Mouse (Mus musculus) limb, embryonic 13.5 days (tissue): Measurements from ENCODE around the gene Dpf3. TPM values are rescaled to one million over a fixed set of nuclear protein-coding genes. Genes with fewer than 3 reads are reported as not detected.

Experiments
- ATAC-seq: fragments of 200-750 bp; cut with Nextera tagmentation; 2 replicates; pipeline ENCODE4 v1.8.0; 2017; ENCODE audit warnings: low read depth, moderate number of reproducible peaks, moderate TSS enrichment; ENCODE audit not compliant: low FRiP score
- H3K27ac ChIP-seq: fragments of 300-500 bp; sonication (generic); 2 replicates; pipeline ENCODE4 v1.5.1; 2015; ENCODE audit warnings: inconsistent platforms, mild to moderate bottlenecking, moderate library complexity
- H3K27me3 ChIP-seq: fragments of 300-500 bp; sonication (generic); 2 replicates; pipeline ENCODE4 v1.6.1; 2015; ENCODE audit warnings: mild to moderate bottlenecking, inconsistent platforms
- H3K36me3 ChIP-seq: fragments of 300-500 bp; sonication (generic); 2 replicates; pipeline ENCODE4 v1.6.1; 2015; ENCODE audit warnings: inconsistent platforms, mild to moderate bottlenecking, moderate library complexity
- H3K4me1 ChIP-seq: fragments of 300-500 bp; sonication (generic); 2 replicates; pipeline ENCODE4 v1.6.1; 2015; ENCODE audit warnings: inconsistent platforms
- H3K4me2 ChIP-seq: fragments of 300-500 bp; sonication (generic); replicated peaks from 2 replicates; pipeline ENCODE4 v1.6.1; 2015; ENCODE audit warnings: inconsistent platforms, mild to moderate bottlenecking, moderate library complexity
- H3K4me3 ChIP-seq: fragments of 300-500 bp; sonication (generic); 2 replicates; pipeline ENCODE4 v1.5.1; 2015; ENCODE audit warnings: moderate library complexity, mild to moderate bottlenecking, inconsistent platforms
- H3K9ac ChIP-seq: fragments of 300-500 bp; sonication (generic); 2 replicates; pipeline ENCODE4 v1.6.1; 2015; ENCODE audit warnings: mild to moderate bottlenecking, inconsistent platforms
- H3K9me3 ChIP-seq: fragments of 300-500 bp; sonication (generic); 2 replicates; pipeline ENCODE4 v1.6.1; 2016; ENCODE audit warnings: inconsistent platforms
- WGBS: fragments of 180-500 bp; shearing (Covaris S2); methylation state at CpG from one replicate; pipeline ENCODE4 v1.1.7; 2015; 5-methylcytosine and 5-hydroxymethylcytosine counted together
- polyA plus RNA-seq: library from polyadenylated mRNA; unstranded; fragments of >200 nt; fragmentation: Nextera tagmentation; extraction: Ambion mirVana; gene quantifications from 2 replicates; pipeline ENCODE4 v1.2.1, GENCODE M21; 2015

Dpf3 gene
- polyA plus RNA-seq, 1 experiment from 2014 or later = 6.1 TPM

DNA sequence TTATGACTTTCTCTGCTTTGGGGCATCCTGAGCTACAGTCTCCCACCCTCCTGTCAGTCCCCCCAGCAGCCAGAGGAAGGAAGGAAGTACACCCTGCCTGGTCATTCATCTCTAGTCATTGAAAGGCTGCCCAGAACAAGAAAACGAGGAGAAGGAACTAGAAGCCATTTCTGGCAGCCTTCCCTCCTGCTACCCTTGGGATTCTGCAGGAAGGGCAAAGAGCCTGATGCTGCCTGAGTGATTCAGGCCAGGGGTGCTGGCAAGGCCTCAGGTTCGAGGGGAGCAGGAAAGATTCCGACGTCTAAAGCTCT, 144.7 kb downstream of the Dpf3 start:
- Histone ChIP-seq H3K9ac (no peak overlapping the region), H3K27me3 (no peaks in the 10 kb centered on the region), H3K27ac (no peak overlapping the region), H3K4me2 (no peak overlapping the region), H3K4me1 (0 out of 2 replicates have a peak, but pooled peaks cover 4% of the 10 kb centered on the region), H3K36me3 (no peaks in the 10 kb centered on the region), H3K4me3 (no peak overlapping the region), H3K9me3 (no peaks in the 10 kb centered on the region)
- no peak for ATAC-seq
- WGBS = 62% methylated on average over 4 of the region's 4 CpGs

DNA sequence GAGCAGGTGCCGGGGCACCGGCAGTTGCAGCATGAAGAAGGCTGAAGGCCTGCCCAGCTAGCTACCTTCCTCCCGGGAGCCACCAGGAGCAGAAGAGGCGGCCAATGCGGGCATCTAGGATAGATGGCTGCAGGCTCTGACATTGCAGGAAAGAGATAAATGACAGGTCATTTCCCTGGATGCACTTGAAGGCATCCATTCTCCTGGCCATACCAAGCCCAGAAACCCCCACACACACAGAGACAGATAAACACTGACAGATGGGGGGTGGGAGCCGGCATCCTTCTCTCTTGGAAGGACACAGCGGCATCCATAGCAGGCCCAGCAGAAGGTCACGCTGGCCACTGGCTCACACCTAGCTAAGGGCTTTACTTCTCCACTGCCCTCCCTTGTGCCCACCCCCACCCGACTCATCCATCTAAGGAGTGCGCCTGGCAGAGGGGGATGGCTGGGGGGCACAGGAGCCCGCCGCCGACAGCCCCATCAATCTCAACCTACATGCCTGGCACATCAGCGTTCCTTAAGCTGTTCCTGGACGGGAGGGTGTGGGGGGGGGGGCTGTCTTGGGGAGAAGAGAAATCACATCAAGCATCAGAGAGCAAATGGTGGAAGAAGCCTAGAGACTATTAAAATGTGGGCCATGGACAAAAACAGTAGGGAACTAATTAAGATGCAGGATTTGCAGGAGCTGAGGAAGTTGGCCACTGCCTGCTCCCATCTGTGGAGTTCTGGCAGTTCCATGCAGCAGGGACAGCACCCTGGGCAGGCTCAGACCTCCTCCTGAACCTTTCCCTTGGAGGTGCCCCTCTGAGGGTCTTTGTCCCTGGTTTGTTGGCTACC, 145.3 kb downstream of the Dpf3 start:
- H3K4me1 ChIP-seq = 0 out of 2 replicates have a peak, but pooled peaks cover 4% of the 10 kb centered on the region
- no peaks in the 10 kb centered on the region for H3K27me3 ChIP-seq
- H3K4me3 ChIP-seq = no peak overlapping the region
- no peaks in the 10 kb centered on the region for H3K9me3 ChIP-seq
- no peak overlapping the region for H3K9ac ChIP-seq
- no peak overlapping the region for H3K4me2 ChIP-seq
- H3K36me3 ChIP-seq = no peaks in the 10 kb centered on the region
- 57% methylated on average over 15 of the region's 15 CpGs for WGBS
- no peak overlapping the region for H3K27ac ChIP-seq
- ATAC-seq = no peak

DNA sequence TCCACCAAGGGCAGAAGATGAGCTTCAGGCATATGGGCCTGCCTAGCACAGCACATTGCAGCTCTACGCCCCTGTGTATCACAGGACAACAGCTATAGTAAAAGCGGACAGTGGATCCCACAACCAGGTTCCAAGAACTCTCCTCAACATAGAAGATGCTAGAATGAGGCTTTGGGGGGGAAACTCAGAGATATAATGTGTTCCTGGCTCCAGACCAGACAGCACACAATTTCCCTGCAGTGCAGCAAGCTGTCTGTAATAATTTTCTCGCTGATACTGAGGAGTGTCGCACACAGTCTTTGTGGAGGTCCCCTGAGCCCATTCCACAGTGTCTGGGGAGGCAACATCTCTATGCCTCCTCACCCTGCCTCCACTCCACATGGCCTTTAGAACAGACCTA, 146.6 kb downstream of the Dpf3 start:
- Histone ChIP-seq H3K4me2 (no peak overlapping the region), H3K9me3 (no peaks in the 10 kb centered on the region), H3K4me1 (peaks cover 8% of the 10 kb centered on the region; the same call in 1 of the 2 replicates), H3K27me3 (no peaks in the 10 kb centered on the region), H3K36me3 (no peaks in the 10 kb centered on the region), H3K9ac (no peak overlapping the region), H3K27ac (no peak overlapping the region), H3K4me3 (no peak overlapping the region)
- ATAC-seq = no peak
- 89% methylated on average over 4 of the region's 4 CpGs for WGBS

DNA sequence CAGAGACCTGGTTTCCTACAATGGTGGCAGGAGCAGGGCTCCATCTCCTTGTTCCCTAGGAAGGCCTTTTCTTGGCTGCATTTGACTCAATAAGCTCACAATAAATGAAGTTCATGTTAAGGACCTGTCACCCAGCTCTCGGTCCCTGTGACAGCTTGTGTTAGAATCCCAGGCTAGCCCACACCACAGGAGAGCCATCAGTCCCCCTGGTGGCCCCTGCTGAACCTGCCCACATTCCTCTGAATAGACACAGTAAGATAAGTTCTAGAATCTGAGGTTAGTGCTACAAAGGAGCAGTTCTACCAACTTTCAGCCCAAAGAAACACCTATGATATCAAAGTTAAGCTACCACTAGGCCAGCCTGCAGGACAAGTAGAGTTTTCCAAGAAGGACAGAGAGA, 149.2 kb downstream of the Dpf3 start:
- no peaks in the 10 kb centered on the region for H3K9me3 ChIP-seq
- H3K4me3 ChIP-seq = no peak overlapping the region
- H3K9ac ChIP-seq = no peak overlapping the region
- no peaks in the 10 kb centered on the region for H3K27me3 ChIP-seq
- peaks cover 8% of the 10 kb centered on the region; the same call in 1 of the 2 replicates for H3K4me1 ChIP-seq
- no peaks in the 10 kb centered on the region for H3K36me3 ChIP-seq
- ATAC-seq = no peak
- no peak overlapping the region for H3K4me2 ChIP-seq
- no peak overlapping the region for H3K27ac ChIP-seq
- WGBS = 77% methylated on average over 1 of the region's 1 CpGs

- no peaks in the 10 kb centered on the region for H3K9me3 ChIP-seq
- no peak overlapping the region for H3K4me2 ChIP-seq
- no peak overlapping the region for H3K27ac ChIP-seq
- 48% methylated on average over 7 of the region's 7 CpGs for WGBS
- no peak overlapping the region for H3K4me3 ChIP-seq
- no peak for ATAC-seq
- H3K4me1 ChIP-seq = peaks cover 5% of the 10 kb centered on the region; the same call in 1 of the 2 replicates
- H3K27me3 ChIP-seq = no peaks in the 10 kb centered on the region
- no peaks in the 10 kb centered on the region for H3K36me3 ChIP-seq
- no peak overlapping the region for H3K9ac ChIP-seq
These were observed 149.8 kb downstream of the Dpf3 start for GRCm38 (mm10) chr12:83337776-83338149.

- no peak overlapping the region for H3K4me2 ChIP-seq
- H3K9me3 ChIP-seq = no peaks in the 10 kb centered on the region
- no peaks in the 10 kb centered on the region for H3K36me3 ChIP-seq
- ATAC-seq = no peak
- no peak overlapping the region for H3K4me3 ChIP-seq
- whole genome bisulfite sequencing = 19% methylated on average over 13 of the region's 13 CpGs
- no peaks in the 10 kb centered on the region for H3K27me3 ChIP-seq
- H3K4me1 ChIP-seq = peaks cover 3% of the 10 kb centered on the region; the same call in 1 of the 2 replicates
- H3K27ac ChIP-seq = no peak overlapping the region
- H3K9ac ChIP-seq = no peak overlapping the region
These were observed 150.3 kb downstream of the Dpf3 start for GRCm38 (mm10) chr12:83337077-83337775.

- H3K4me3 ChIP-seq = no peak overlapping the region
- no peak overlapping the region for H3K4me2 ChIP-seq
- no peak overlapping the region for H3K27ac ChIP-seq
- no peaks in the 10 kb centered on the region for H3K27me3 ChIP-seq
- no peak overlapping the region for H3K9ac ChIP-seq
- H3K36me3 ChIP-seq = no peaks in the 10 kb centered on the region
- 82% methylated on average over 7 of the region's 7 CpGs for WGBS
- peaks cover 10% of the 10 kb centered on the region for H3K4me1 ChIP-seq
- H3K9me3 ChIP-seq = no peaks in the 10 kb centered on the region
- ATAC-seq = no peak
These were observed 157.5 kb downstream of the Dpf3 start for GRCm38 (mm10) chr12:83330056-83330455.

DNA sequence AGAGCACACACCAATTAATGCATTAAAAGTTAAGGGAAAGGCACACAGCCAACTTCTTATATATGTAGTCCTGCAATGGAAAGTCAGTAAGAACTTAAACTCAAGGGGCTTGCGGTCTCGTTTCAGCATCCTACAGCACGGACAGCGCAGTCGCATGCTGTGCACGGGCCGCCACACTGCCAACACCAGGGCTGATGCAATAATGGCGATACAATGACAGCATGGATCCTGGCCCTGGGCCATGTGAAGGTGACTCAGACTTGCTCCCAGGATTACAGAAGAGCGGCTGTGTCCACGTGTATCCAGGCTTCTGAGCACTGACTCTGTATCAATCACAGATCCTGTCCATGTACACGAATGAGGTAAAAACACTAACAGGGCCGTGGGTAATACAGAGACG, 158.6 kb downstream of the Dpf3 start:
- Histone ChIP-seq H3K9ac (no peak overlapping the region), H3K27me3 (no peaks in the 10 kb centered on the region), H3K27ac (no peak overlapping the region), H3K4me2 (no peak overlapping the region), H3K9me3 (no peaks in the 10 kb centered on the region), H3K4me1 (peaks cover 10% of the 10 kb centered on the region), H3K4me3 (no peak overlapping the region), H3K36me3 (no peaks in the 10 kb centered on the region)
- WGBS = 79% methylated on average over 13 of the region's 13 CpGs
- ATAC-seq = no peak

GRCm38 (mm10) chr12:83328491-83328890, 159.0 kb downstream of the Dpf3 start:
- Histone ChIP-seq H3K27ac (no peak overlapping the region), H3K9ac (no peak overlapping the region), H3K4me1 (peaks cover 10% of the 10 kb centered on the region), H3K4me2 (no peak overlapping the region), H3K36me3 (no peaks in the 10 kb centered on the region), H3K27me3 (no peaks in the 10 kb centered on the region), H3K9me3 (no peaks in the 10 kb centered on the region), H3K4me3 (no peak overlapping the region)
- 52% methylated on average over 4 of the region's 4 CpGs for WGBS
- ATAC-seq = no peak

DNA sequence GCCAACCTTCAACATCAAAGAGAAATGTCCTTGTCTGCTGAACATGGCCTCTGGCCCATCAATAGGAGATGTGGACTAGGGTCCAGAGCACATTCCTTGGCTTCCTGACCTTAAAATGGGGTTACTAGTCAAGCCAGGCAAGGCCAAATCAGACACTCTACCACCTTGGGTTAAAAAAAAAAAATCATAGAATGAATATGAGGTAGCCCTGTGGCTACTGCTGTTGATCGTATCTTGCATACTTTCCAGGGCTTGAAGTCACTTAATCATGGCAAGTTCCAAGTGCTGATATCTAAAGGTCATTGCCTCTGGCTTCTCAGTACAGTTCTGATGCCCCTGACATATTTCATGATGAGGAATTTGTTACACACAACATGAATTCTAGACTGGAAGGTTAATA, 160.1 kb downstream of the Dpf3 start:
- H3K4me3 ChIP-seq = no peak overlapping the region
- no peak overlapping the region for H3K27ac ChIP-seq
- H3K9me3 ChIP-seq = no peaks in the 10 kb centered on the region
- H3K36me3 ChIP-seq = no peaks in the 10 kb centered on the region
- no peak overlapping the region for H3K4me2 ChIP-seq
- H3K27me3 ChIP-seq = no peaks in the 10 kb centered on the region
- no peak for ATAC-seq
- WGBS = 82% methylated on average over 1 of the region's 1 CpGs
- H3K4me1 ChIP-seq = peaks cover 10% of the 10 kb centered on the region
- H3K9ac ChIP-seq = no peak overlapping the region

DNA sequence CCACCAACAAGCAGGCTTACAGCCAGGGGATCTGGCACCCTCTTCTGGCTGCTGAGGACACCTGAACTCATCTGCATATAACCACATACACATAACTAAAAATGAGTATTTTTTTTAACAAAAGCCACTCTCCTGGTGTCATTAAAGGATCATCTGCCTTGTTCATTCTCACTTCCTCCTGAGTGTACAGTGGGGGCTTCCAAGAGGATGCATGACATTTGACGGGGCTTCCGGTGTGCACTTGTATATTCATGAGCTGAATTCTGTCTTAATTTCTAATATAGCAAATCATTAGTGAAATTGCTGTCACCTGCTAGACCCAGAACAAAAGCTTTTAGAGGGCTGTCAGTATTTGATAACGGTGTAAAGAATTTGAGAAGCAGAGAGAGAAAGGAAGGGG, 166.8 kb downstream of the Dpf3 start:
- no peak for ATAC-seq
- H3K27ac ChIP-seq = no peak overlapping the region
- H3K4me1 ChIP-seq = no peaks in the 10 kb centered on the region
- H3K4me2 ChIP-seq = no peak overlapping the region
- H3K9ac ChIP-seq = no peak overlapping the region
- no peaks in the 10 kb centered on the region for H3K36me3 ChIP-seq
- WGBS = 89% methylated on average over 3 of the region's 3 CpGs
- no peaks in the 10 kb centered on the region for H3K9me3 ChIP-seq
- no peaks in the 10 kb centered on the region for H3K27me3 ChIP-seq
- H3K4me3 ChIP-seq = no peak overlapping the region

GRCm38 (mm10) chr12:83317646-83318443, 169.7 kb downstream of the Dpf3 start:
- Histone ChIP-seq H3K9me3 (no peaks in the 10 kb centered on the region), H3K27ac (no peak overlapping the region), H3K4me2 (no peak overlapping the region), H3K4me3 (no peak overlapping the region), H3K4me1 (no peaks in the 10 kb centered on the region), H3K36me3 (no peaks in the 10 kb centered on the region), H3K9ac (no peak overlapping the region), H3K27me3 (peaks cover 4% of the 10 kb centered on the region; the same call in 1 of the 2 replicates)
- 68% methylated on average over 8 of the region's 8 CpGs for WGBS
- ATAC-seq = no peak
